ENCODE assay signal across 17 mouse cellular contexts in the genomic region with DNA sequence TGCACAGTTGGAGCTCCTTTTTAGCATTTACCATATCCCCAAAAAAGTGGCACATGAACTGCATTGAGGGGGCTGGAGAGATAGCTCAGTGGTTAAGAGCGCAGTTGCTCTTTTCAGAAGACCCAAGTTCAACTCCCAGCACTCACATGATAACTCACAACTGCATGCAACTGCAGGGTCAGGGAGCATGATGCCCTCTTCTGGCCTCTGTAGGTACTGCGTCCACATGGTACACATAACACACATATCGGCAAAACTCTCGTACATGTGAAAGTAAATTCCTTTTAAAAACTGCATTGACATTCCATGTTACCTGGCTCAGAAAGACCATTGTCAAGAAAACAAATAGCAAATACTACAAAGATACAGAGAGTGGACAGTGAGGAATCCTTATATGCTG.
A peak's percentile ranks its signal among the peaks of the same experiment; 100 is the strongest.
DNase-seq lines count a peak whose midpoint lies in the region; ATAC-seq and TF ChIP-seq lines count a peak whose summit lies in the region.
"Had no signal": no experiment of that assay in that cellular context is flagged by ENCODE, and none has a peak within 500 bp of the region (broad histone marks: within the 10 kb centered on the region; RNA-seq: fewer than 3 reads in every experiment).

No protein-coding gene starts in this region.

- no peaks in the 10 kb centered on the region for H3K36me3 ChIP-seq in midbrain, postnatal 0 days (ENCODE audit: insufficient read depth, low read length)
- no peaks in the 10 kb centered on the region for H3K36me3 ChIP-seq in midbrain, embryonic 15.5 days (replicated peaks)
- no peaks in the 10 kb centered on the region for H3K36me3 ChIP-seq in hindbrain, embryonic 12.5 days

- H3K9ac ChIP-seq in midbrain, postnatal 0 days (replicated peaks; ENCODE audit: low read length, poor library complexity, severe bottlenecking), result no peak overlapping the region
- H3K9ac ChIP-seq in midbrain, embryonic 15.5 days, result no peak overlapping the region
- no peak overlapping the region for H3K9ac ChIP-seq in hindbrain, embryonic 12.5 days
- H3K9ac ChIP-seq: heart, embryonic 12.5 days; stomach, embryonic 15.5 days had no signal

- POLR2A ChIA-PET in Patski (lab: Charles Lee), result no interaction called here

- no peak overlapping the region for H3K27ac ChIP-seq in layer of hippocampus, adult 2 months
- no peak overlapping the region for H3K27ac ChIP-seq in midbrain, postnatal 0 days (ENCODE audit: low read depth, low read length)
- H3K27ac ChIP-seq in midbrain, embryonic 15.5 days, result no peak overlapping the region
- no peak overlapping the region for H3K27ac ChIP-seq in embryonic fibroblast, embryonic 13.5 days (ENCODE audit: insufficient read depth, low read length)
- no peak overlapping the region for H3K27ac ChIP-seq in hindbrain, embryonic 12.5 days
- H3K27ac ChIP-seq: stomach, embryonic 15.5 days had no signal

- no peaks in the 10 kb centered on the region for H3K4me1 ChIP-seq in midbrain, postnatal 0 days (ENCODE audit: insufficient read depth, low read length)
- H3K4me1 ChIP-seq in midbrain, embryonic 15.5 days, result no peaks in the 10 kb centered on the region
- H3K4me1 ChIP-seq in embryonic fibroblast, embryonic 13.5 days (ENCODE audit: control insufficient read depth, insufficient read depth, low read length), result peaks cover 8% of the 10 kb centered on the region; the same call in 1 of the 2 replicates
- H3K4me1 ChIP-seq in hindbrain, embryonic 12.5 days, result no peaks in the 10 kb centered on the region
- H3K4me1 ChIP-seq: stomach, embryonic 15.5 days had no signal

- TF ChIP-seq POLR2A in embryonic fibroblast, embryonic 13.5 days (IDR thresholded peaks at IDR 0.05; ENCODE audit: low read depth, low read length), result no peak

- H3K27me3 ChIP-seq in midbrain, postnatal 0 days (ENCODE audit: insufficient read depth, low read length), result no peaks in the 10 kb centered on the region
- H3K27me3 ChIP-seq in midbrain, embryonic 15.5 days (replicated peaks), result no peaks in the 10 kb centered on the region
- H3K27me3 ChIP-seq in Patski, result no peaks in the 10 kb centered on the region
- H3K27me3 ChIP-seq in hindbrain, embryonic 12.5 days, result no peaks in the 10 kb centered on the region
- H3K27me3 ChIP-seq: heart, embryonic 12.5 days; stomach, embryonic 15.5 days had no signal

- no peak overlapping the region for H3K4me2 ChIP-seq in midbrain, postnatal 0 days (ENCODE audit: low read depth, low read length, poor library complexity, severe bottlenecking)
- no peak overlapping the region for H3K4me2 ChIP-seq in midbrain, embryonic 15.5 days
- H3K4me2 ChIP-seq in hindbrain, embryonic 12.5 days (replicated peaks), result no peak overlapping the region
- H3K4me2 ChIP-seq: heart, embryonic 12.5 days; stomach, embryonic 15.5 days had no signal

- H3K4me3 ChIP-seq in layer of hippocampus, adult 2 months, result no peak overlapping the region
- no peak overlapping the region for H3K4me3 ChIP-seq in midbrain, postnatal 0 days (ENCODE audit: low read depth, low read length)
- no peak overlapping the region for H3K4me3 ChIP-seq in midbrain, embryonic 15.5 days
- no peak overlapping the region for H3K4me3 ChIP-seq in embryonic fibroblast, embryonic 13.5 days (ENCODE audit: insufficient read depth, low read length)
- no peak overlapping the region for H3K4me3 ChIP-seq in hindbrain, embryonic 12.5 days
- H3K4me3 ChIP-seq: heart, embryonic 12.5 days; stomach, embryonic 15.5 days had no signal

- CTCF ChIA-PET in Patski (lab: Charles Lee), result interaction anchor here (1.6 to 1.9 kb wide), 2 partner anchors 14 to 42 kb away, joined by 5 to 6 read pairs; no protein-coding TSS in a partner anchor

- no peak for DNase-seq in layer of hippocampus, adult 2 months (ENCODE audit: low spot score in 2 of 2)
- no peak for DNase-seq in layer of hippocampus, adult 11-12 months (ENCODE audit: low spot score)
- DNase-seq in midbrain, postnatal 0 days (ENCODE audit: low spot score), result no peak
- no peak for DNase-seq in Patski (ENCODE audit: low read depth, low spot score)
- no peak for DNase-seq in layer of hippocampus, adult 9-11 months
- DNase-seq: adrenal gland, postnatal 14 days; cerebellum, postnatal 25 days; gastrocnemius, postnatal 25 days; heart, postnatal 4 days; kidney, postnatal 14 days; left cerebral cortex, postnatal 4 days had no signal

- in situ Hi-C loops in Patski (cut with MboI; ENCODE audit: low pct_unique_long_range_greater_than_20kb), result no loop called here

- H3K9me3 ChIP-seq in midbrain, postnatal 0 days (ENCODE audit: low read length), result no peaks in the 10 kb centered on the region
- no peaks in the 10 kb centered on the region for H3K9me3 ChIP-seq in midbrain, embryonic 15.5 days
- H3K9me3 ChIP-seq in hindbrain, embryonic 12.5 days (replicated peaks), result no peaks in the 10 kb centered on the region; the same call in 1 of the 2 replicates
- H3K9me3 ChIP-seq: stomach, embryonic 15.5 days had no signal

- 98% methylated on average over 4 of the region's 4 CpGs for WGBS in midbrain, postnatal 0 days
- 98% methylated on average over 4 of the region's 4 CpGs for WGBS in midbrain, embryonic 15.5 days
- 98% methylated on average over 4 of the region's 4 CpGs for WGBS in hindbrain, embryonic 12.5 days

- ATAC-seq in midbrain, postnatal 0 days (ENCODE audit: low FRiP score), result no peak
- no peak for ATAC-seq in midbrain, embryonic 15.5 days (replicated peaks)
- no peak for ATAC-seq in Patski
- ATAC-seq in hindbrain, embryonic 12.5 days (ENCODE audit: low FRiP score), result no peak
- ATAC-seq: inflammation-experienced regulatory T-cells, adult 6 months had no signal

- peak; percentile 57 for TF ChIP-seq CTCF in layer of hippocampus, adult 2 months (conservative IDR thresholded peaks at IDR 0.05)
- TF ChIP-seq CTCF in midbrain, postnatal 0 days (IDR thresholded peaks at IDR 0.05), result 0 out of 2 replicates have a peak, but pooled peaks have one; percentile 15
- peak; percentile 57 for TF ChIP-seq CTCF in Patski (IDR thresholded peaks at IDR 0.05)
- TF ChIP-seq CTCF in embryonic fibroblast, embryonic 13.5 days (IDR thresholded peaks at IDR 0.05; ENCODE audit: borderline replicate concordance, insufficient read depth, low read length), result peak; percentile 38; the same call in 1 of the 2 replicates
